Mouse (Mus musculus): ENCODE data around the gene Stk32b.
A peak's percentile ranks its signal among the peaks of the same experiment; 100 is the strongest.

Gene Stk32b

DNA sequence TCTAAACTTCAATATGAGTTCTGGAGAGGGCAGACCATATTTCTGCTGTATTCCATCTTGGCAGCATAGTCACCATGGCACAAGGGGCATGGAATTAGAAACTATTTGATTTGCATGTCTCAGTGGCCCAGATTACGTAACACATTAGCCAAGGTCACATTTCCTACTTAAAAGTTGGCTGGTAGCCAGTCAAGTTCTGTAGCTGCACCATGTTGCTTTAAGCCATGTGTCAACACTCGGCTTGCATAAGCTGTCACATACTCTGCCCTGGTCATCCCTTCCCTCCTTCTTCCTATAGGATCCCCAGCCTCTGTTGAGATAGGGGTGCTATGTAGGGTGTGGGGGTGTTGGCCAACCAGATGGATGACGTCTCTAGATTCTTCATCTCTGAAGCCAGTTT lies 196.5 kb downstream of the Stk32b start:
- no peak for DNase-seq (ENCODE audit: low read depth, low spot score)

GRCm38 (mm10) chr5:37512479-37512878 lies 204.5 kb downstream of the Stk32b start:
- DNase-seq (ENCODE audit: low read depth, low spot score) = no peak

DNA sequence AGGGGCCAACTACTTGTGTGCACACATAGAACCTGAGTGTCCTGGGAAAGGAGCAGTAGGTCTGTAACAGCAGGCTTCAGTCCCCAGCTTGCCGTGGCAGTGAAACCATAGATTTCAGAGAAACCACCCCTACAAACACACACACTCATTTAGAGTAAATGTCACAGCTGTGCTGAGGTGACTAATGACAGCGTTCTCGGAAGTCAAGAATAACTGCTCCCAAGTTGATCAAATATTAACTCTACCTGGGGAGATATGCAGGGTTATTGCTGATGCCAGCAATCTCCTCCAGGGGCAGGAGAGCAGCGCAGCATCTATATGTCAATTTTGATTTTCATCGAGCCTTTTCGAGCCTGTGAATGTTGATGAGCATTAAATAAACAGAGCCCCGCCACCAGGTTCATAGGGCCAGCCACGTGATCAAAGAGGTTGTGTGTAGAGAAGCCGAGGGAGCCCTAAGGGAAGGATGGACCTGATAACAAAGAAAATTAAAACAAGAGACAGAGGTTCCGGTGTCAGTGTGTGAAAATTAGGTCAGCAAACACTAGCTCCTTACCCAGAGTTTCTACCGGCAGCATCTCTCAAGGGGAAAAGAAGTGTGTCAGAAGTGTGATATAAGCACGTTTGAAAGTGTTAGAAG lies 210.0 kb downstream of the Stk32b start:
- no peak for DNase-seq (ENCODE audit: low read depth, low spot score)

GRCm38 (mm10) chr5:37494984-37495476 lies 221.9 kb downstream of the Stk32b start:
- no peak for DNase-seq (ENCODE audit: low read depth, low spot score)

GRCm38 (mm10) chr5:37472025-37472608 lies 244.9 kb downstream of the Stk32b start:
- no peak for DNase-seq (ENCODE audit: low read depth, low spot score)

GRCm38 (mm10) chr5:37471584-37471983 lies 245.4 kb downstream of the Stk32b start:
- DNase-seq (ENCODE audit: low read depth, low spot score) = no peak

GRCm38 (mm10) chr5:37469031-37469430 lies 247.9 kb downstream of the Stk32b start:
- no peak for DNase-seq (ENCODE audit: low read depth, low spot score)

DNA sequence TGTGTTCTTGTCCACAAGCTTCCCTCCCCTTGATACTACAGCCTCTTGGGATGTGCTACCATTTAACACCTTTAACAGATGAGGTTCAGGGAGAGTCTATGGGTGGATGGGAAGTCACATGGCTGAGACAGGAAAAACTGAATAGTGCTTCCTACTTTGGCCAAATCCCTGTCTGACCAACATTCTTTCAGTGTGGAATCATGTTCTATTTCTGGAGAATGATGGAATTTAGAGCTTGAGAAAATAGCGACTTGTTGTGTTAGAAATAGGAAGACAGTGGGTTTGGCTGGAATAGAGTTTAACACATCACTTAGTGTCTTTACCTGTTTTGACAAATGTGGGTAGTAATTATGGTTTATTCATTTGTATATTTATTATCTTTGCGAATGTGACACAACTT lies 249.3 kb downstream of the Stk32b start:
- DNase-seq (ENCODE audit: low read depth, low spot score) = no peak

DNA sequence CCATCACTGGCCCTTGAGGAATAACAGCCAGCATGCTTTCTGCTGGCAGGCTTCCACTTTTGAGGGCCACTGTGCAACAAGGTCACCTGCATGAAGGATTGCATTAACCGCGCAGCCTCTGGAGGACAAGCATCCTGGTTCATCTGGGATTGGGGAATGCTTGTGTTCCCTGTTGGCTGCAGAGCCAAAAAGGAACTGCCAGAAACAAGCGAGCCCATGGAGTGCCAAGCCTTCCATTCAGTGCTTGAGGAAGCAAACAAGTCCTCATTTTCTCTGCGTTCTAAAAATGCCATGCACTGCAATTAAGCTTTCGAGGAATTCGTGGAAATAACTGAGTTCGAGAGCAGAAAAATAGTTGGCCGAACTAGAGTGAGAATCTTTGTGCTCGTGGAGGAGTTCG lies 251.5 kb downstream of the Stk32b start:
- DNase-seq (ENCODE audit: low read depth, low spot score) = peak; percentile 14

- DNase-seq (ENCODE audit: low read depth, low spot score) = no peak
These were observed 258.7 kb downstream of the Stk32b start for GRCm38 (mm10) chr5:37458236-37458635.

DNA sequence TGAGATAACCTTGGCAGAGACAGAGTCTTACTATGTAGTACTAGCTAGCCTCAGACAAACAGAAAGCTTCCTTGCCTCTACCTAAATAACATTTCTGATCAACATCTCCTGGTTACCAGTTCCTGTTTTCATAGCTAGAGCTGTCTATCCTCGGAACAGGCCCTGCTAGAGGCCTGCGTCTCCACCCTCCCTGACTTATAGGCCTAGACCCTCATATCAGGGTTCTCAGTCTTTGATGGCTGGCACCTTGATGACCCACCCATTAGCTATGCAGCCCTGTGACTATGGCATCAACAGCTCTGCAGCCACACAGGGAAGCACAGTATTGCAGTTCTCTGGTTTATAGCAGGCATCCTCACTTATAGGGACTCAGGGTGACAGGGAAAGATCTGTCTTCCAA lies 259.1 kb downstream of the Stk32b start:
- no peak for DNase-seq (ENCODE audit: low read depth, low spot score)

- no peak for DNase-seq (ENCODE audit: low read depth, low spot score)
These were observed 259.8 kb downstream of the Stk32b start for GRCm38 (mm10) chr5:37457191-37457590.

DNA sequence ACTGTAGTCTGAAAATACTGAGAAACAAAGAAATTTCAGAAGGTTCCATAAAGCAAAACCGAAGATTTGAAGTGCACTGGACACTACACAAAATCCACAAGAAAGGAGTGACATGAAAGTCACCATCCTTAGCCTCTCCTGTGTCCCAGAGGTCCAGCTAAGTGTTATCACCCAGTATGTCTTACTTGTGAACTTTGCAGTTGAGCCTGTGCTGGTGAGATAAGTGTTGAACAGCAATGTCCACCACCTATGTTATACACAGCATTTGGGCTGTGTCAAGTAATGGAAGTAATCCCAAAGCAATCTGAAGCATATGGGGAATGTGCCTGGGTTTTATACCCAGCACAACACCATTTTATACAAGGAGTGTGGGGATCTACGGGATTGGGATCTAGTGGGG lies 260.4 kb downstream of the Stk32b start:
- no peak for DNase-seq (ENCODE audit: low read depth, low spot score)

DNA sequence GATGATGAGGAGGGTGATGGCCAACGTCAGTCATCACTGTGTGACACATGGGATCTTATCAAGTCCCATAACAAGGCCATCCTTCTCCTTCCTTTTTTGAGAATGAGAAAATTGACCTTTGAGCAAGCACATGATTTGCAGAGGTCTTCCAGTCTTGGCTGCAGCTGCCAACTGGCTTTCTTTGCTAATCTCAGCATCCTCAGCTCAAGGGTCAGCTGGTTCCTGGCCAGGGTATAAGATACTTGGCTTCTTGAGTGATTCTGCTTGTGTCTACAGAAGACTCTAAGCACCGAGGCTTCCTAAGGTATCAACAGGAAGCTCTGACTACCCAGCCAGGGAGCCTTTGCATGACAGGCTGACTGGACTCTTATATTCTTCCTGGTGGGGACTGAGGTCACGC lies 269.4 kb downstream of the Stk32b start:
- DNase-seq (ENCODE audit: low read depth, low spot score) = no peak

GRCm38 (mm10) chr5:37442767-37443166 lies 274.2 kb downstream of the Stk32b start:
- DNase-seq (ENCODE audit: low read depth, low spot score) = no peak

DNA sequence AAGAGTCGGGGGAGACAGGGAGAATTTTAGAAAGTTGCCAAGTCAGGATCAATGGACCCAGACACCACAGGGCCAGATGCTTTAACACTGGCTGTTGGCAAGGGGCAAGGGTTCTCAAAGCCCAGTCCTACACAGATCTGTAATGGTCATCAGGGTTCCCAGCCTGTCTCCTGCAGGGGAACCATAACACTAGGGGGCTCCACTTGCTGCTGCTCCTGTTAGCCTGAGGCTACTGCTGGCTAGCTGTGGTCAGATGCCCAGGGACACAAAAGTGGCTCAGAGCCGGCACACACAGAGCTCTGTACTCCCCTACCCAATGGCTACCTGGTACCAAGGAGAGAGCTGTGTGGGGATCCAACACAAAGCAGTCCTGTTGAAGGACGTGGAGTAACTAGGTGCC lies 281.6 kb downstream of the Stk32b start:
- no peak for DNase-seq (ENCODE audit: low read depth, low spot score)

DNA sequence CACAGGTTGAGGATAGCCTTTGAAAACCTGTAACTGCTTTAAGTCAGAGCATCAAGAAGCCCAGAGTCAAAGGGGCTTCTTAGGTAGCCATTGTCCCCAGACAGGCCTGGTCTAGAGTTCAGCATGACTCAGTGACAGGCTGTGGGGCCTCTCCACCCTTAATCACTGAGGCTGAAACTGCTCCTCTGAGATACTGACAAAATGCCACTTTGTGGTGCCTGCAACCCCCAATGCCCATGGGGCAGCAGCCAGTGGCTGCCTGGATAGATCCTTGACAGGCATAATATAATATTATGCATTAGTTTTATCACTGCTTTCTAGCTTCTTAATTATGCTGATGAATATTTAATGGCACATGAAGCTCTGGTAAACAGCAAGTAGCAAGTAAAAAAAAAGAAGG lies 289.8 kb downstream of the Stk32b start:
- DNase-seq (ENCODE audit: low read depth, low spot score) = no peak

- DNase-seq (ENCODE audit: low read depth, low spot score) = no peak
These were observed 297.9 kb downstream of the Stk32b start for GRCm38 (mm10) chr5:37419028-37419427.
